Mouse (Mus musculus) gastrocnemius, postnatal 4 days (tissue): ENCODE data around the gene Sclt1. TPM values are rescaled to one million over a fixed set of nuclear protein-coding genes. Genes with fewer than 3 reads are reported as not detected.
A peak's percentile ranks its signal among the peaks of the same experiment; 100 is the strongest.

Experiments
- DNase-seq, 2 experiments: peaks; one replicate each; pipeline ENCODE4 v3.0.0; 2021 to 2022; ENCODE audit warnings: low spot score in 2 of 2, mixed read lengths in 2 of 2
- total RNA-seq, 2 experiments: library from RNA; stranded (reverse); gene quantifications; 2 replicates each; pipeline ENCODE4 v1.2.3; 2021

Gene Sclt1
- total RNA-seq, 2 experiments from 2014 or later = 11.9 to 13.5 TPM

- no peak for DNase-seq
These were observed 135.3 kb downstream of the Sclt1 start for GRCm38 (mm10) chr3:41607050-41607449.

- no peak for DNase-seq
These were observed 136.0 kb downstream of the Sclt1 start for GRCm38 (mm10) chr3:41606330-41606664.

GRCm38 (mm10) chr3:41605601-41606329 lies 136.5 kb downstream of the Sclt1 start:
- DNase-seq = no peak

DNA sequence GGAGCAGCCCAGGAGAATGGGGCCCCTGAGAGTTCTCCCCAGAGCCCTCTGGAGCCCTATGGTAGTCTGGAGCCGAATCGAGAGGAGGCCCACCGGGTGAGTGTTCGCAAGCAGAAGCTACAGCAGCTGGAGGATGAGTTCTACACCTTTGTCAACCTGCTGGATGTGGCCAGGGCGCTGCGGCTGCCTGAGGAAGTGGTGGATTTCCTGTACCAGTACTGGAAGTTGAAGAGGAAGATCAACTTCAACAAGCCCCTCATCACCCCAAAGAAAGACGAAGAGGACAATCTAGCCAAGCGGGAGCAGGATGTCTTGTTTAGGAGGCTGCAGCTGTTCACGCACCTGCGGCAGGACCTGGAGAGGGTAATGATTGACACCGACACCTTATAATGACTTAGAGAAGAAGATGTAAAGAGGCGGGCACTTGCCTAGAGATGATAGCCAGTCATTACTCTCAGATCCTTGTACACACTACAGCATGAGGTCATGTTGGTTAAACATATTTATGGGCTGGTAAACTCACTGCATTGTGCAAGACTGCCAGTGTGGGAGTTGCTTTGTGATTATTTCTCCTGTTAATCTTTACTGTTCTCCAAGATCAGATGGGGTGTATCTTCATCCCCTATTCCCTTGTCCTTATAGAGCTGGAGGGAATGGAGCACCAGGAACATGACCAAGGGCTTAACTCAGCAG lies 137.5 kb downstream of the Sclt1 start:
- no peak for DNase-seq

DNA sequence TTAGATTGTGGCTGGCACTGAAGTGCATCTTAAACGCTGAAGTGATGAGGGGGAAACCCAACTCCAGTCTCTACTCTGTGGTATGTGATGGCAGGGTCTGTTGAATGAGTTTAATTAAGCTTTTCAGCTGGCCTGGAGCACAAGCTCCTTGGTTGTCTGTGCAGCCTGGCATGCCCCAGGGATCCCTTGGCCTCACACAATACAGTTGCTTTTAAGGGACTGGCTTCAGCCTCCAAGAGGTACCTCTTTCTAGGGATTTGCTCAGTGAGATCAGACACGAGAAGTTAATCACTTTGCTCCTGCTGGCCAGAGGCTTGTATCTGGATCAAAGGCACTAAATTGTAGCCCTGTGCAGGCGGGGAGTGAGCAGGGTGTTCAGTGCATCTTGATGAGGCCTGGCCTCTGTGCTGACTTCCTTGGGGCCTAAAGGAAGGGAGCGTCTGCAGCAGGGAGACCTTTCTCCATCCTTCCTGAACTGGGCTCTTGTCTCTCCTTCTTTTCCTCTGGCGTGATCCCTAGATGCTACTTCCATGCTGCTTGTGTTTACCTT lies 138.8 kb downstream of the Sclt1 start:
- no peak for DNase-seq

DNA sequence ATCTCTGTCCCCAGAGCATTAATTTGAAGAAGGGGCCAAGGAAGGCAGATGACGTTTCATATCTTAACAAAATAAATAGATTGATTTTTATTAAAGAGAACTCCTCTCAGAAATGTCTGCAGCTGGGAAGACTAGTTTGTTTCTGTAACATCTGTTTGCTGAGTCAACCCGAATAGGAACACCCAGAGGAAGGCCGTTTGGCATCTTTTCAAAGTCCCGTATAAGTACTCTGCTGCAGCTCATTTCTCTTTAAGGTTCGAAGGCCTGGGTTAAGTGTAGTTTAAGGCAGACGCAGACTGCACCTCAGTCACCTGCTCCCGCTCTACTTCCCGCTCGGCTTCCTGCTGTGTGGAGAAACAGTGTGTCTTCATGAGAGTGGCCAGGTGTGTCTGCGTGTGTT lies 139.4 kb downstream of the Sclt1 start:
- no peak for DNase-seq

- DNase-seq = no peak
These were observed 140.9 kb downstream of the Sclt1 start for GRCm38 (mm10) chr3:41601226-41602020.

DNA sequence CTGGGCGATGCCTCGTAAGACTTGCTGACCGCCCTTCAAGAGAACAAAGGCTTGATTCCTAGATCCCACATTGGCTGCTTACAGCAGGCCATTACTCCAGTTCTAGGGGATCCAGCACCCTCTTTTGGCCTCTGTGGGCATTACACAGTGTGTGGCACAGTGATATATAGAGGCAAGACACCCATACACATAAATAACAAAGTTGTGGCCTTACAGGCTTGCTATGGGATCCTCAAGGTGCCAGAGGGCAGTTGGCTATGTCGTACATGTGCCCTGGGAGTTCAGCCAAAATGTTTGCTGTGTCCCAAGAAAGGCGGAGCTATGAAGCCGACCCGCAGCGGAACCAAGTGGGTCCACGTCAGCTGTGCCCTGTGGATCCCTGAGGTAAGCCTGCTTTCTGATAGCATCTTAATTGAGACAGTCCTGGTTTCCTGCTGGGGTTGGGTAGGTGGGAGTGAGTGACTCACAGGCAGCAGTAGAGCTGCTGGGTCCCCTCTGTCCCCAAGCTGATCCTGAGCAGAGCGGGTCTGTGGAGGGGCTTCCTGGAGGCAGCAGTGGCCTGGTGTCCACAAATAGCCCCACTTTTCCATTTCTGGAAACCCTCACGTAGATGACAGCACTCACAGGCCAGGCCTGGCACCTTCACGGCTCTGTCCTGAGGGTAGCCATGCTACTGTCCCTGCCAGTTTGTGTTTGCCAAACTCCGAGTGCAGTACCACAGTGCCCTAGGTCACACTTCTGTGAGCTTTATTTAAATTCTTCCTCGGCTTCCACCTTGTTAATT lies 142.3 kb downstream of the Sclt1 start:
- DNase-seq = peak in 1 of 2 experiments; percentile 52

DNA sequence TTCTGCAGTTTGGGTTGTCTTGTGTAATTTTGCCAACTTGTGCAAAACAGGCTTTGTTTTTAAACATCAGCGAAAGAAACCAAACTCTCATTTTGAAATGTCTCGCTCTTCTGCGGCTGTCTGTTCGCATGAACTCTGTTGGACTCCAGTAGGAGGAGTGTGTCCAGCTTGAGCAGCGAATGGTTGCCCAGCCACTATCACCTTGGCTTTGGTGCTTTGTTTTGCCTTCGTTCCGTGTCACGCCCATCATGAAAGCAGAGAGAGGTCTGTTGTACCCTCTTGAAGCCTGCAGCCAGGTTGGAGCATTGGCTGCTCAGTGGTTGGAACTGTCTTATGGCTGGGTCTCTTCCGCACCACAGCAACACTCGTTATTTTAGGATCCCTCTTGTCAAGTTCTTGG lies 143.1 kb downstream of the Sclt1 start:
- no peak for DNase-seq

GRCm38 (mm10) chr3:41598412-41598811 lies 143.9 kb downstream of the Sclt1 start:
- no peak for DNase-seq

DNA sequence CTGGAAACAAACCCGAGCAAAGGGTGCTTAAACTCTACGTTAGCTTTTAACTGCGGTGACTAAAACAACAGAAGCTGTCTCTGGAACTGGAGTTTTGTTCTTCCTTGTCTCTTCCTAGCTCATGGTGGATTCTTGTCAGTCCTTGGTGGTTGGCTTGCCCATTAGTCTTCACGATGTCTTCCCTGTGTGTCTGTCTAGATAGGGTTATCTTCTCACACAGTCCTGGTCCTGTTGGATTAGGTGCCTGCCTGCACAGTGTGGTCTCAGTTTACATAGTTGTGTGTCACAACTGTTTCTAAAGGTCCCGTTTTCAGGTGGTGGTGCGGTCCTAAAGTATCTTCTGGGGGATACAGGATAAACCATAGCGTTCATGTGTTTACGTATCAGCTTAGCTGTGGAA lies 145.3 kb downstream of the Sclt1 start:
- DNase-seq = no peak

GRCm38 (mm10) chr3:41595010-41595409 lies 147.3 kb downstream of the Sclt1 start:
- DNase-seq = no peak

GRCm38 (mm10) chr3:41594097-41594879 lies 148.0 kb downstream of the Sclt1 start:
- no peak for DNase-seq

GRCm38 (mm10) chr3:41592805-41593204 lies 149.5 kb downstream of the Sclt1 start:
- no peak for DNase-seq

DNA sequence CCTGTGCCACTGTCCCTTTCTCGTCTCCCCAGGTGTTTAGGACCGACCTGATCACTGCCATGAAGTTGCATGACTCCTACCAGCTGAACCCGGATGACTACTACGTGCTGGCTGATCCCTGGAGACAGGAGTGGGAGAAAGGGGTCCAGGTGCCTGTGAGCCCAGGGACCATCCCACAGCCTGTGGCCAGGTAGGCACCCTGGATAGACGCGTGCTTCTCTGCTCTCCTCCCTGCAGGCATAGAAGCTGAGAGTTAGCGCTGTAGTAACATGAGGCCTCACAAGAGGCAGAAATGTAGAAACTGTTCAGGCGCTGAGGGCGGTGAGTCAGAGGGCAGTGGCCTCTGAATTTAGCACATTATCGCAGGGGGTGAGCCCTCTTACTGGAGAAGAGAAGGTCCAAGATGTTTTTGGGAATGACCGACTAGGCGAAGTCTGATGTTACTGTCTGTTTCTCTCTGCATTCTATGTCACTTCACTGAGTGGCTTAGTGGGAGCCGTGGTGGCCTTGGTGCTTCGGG lies 150.6 kb downstream of the Sclt1 start:
- DNase-seq = no peak

GRCm38 (mm10) chr3:41590695-41591559 lies 151.4 kb downstream of the Sclt1 start:
- no peak for DNase-seq

DNA sequence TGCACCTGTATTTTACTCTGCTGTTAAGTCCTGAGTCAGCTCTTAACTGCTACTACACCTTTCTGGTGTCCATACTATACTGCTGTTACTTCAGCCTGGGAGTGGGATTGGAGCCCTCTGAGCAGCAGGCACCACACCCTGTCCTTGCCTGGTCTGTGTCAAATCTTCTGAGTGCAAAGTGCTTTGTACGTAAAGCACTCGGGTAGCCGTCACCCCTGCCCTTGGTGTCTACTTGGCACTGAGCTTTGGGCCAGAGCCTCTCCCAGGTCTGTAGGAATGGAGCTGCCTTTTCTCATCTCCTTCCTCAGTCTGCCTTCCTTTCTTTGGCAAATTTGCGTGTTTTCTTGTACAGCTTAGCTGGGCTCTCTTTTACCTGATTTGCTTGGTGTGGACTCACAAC lies 152.3 kb downstream of the Sclt1 start:
- DNase-seq = no peak

DNA sequence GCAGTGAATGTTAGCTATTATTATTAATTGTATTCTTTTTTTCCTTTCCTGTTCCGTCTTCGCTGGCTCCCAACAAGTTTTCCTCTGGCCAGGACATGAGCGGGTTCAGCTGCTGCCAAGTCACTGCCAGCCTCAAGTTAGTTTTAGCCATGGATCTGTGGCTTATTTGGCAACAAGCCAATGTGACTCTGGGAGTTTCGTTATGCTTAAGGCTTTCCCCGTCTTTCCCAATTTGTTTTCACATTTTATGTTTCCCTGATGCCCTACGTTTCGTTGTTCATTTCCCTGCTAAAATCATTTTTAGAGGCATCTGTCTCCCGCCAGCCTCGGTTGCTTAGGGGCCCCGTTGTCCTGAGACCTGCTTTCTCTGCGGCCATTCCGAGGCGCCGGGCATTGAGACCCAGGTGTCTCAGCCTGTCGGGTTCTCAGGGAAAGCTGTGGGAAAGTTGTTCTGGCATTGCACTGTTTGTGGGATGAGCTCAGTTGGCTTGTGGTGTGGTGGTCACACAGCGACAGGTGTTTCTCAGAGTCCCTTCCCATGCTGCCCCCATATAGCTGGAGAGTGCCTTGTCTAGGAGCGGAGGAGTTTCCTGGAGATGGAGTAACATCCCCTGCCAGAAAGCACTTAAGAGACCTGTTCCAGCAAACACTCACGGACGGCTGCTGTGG lies 152.9 kb downstream of the Sclt1 start:
- DNase-seq = no peak
